In the genomic region with DNA sequence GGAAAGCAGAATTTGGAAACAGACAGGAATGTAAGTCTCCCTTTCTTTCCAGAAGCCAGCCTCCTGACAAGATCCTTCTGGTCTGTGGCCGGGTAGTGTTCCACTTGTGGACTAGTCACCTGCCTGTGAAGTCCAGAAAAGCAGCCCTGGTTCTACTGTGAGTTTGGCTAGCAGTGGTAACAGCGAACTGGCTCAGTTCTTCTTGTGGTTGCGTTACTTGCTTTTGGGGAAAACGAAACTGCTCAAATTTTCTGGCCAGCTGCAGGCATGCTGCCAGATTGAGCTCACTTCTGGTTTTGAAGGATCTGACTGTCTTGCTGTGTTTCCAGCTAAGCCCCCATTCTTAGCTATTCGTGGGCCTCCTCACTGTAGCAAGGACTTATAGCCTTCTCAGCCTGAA, we compare ENCODE assay signal across 8 mouse cellular contexts. TPM values are rescaled to one million over a fixed set of nuclear protein-coding genes. Genes with fewer than 3 reads are reported as not detected.
DNase-seq lines count a peak whose midpoint lies in the region; ATAC-seq and TF ChIP-seq lines count a peak whose summit lies in the region.

Slfn8 (minus strand) TSS at position 190 of the 400 bp plus-strand sequence.

- no peak for TF ChIP-seq CTCF in brain, embryonic 14.5 days (IDR thresholded peaks at IDR 0.05; ENCODE audit: borderline replicate concordance, extremely low read depth, insufficient read depth, insufficient read length)

- DNase-seq in heart, adult 18-20 months: peak; percentile 70 to 72
- no peak for DNase-seq in heart, embryonic 10.5 days (ENCODE audit: low spot score)
- peak; percentile 77 for DNase-seq in 416B (ENCODE audit: low read depth)
- DNase-seq in brain, embryonic 14.5 days (ENCODE audit: low read depth): peak; percentile 1
- no peak for DNase-seq in left cerebral cortex, postnatal 4 days
- no peak for DNase-seq in cerebellum, postnatal 36 days

- H3K4me1 ChIP-seq in heart, embryonic 10.5 days: no peaks in the 10 kb centered on the region

- no peak within 1 kb of the TSS for H3K27ac ChIP-seq in heart, embryonic 10.5 days

- no peaks in the 10 kb centered on the region for H3K36me3 ChIP-seq in heart, embryonic 10.5 days

- peak; percentile 74 for ATAC-seq in inflammation-experienced regulatory T-cells, adult 6 months
- peak; percentile 73; the same call in 1 of the 2 replicates for ATAC-seq in neutrophil, adult 5-6 weeks (ENCODE audit: extremely low read depth, insufficient number of reproducible peaks, low FRiP score, poor library complexity, severe bottlenecking)

- intact Hi-C loops in left cerebral cortex, postnatal 4 days (cut with DNase I): no loop called here

- no peak within 1 kb of the TSS for H3K4me3 ChIP-seq in heart, embryonic 10.5 days

- no peaks in the 10 kb centered on the region for H3K27me3 ChIP-seq in heart, embryonic 10.5 days (ENCODE audit: insufficient read depth, poor library complexity, severe bottlenecking)

- no peak for TF ChIP-seq POLR2A in brain, embryonic 14.5 days (IDR thresholded peaks at IDR 0.05; ENCODE audit: borderline replicate concordance, extremely low read depth, insufficient read depth, insufficient read length, poor library complexity, severe bottlenecking)

- WGBS in heart, embryonic 10.5 days: 80% methylated on average over 5 of the region's 5 CpGs

- H3K9me3 ChIP-seq in heart, embryonic 10.5 days: no peaks in the 10 kb centered on the region

RNA-seq across cellular contexts. Expression of gene Slfn8, which starts in this region (rescaled TPM):
- total RNA-seq in heart, adult 18-20 months (2021): under 1 TPM; 0.65 to 0.98 TPM
- 0.04 and 0.30 TPM in 2 replicates for polyA plus RNA-seq in heart, embryonic 10.5 days (2016; fragmentation: Nextera tagmentation; extraction: Ambion mirVana)
- polyA plus RNA-seq in brain, embryonic 14.5 days (2012; rRNA removed): 0.09 and 0.11 TPM in 2 replicates
- 10 to 100 TPM; 52.4 to 79.0 (median 67.6) TPM for polyA plus RNA-seq in inflammation-experienced regulatory T-cells, adult 6 months (2017; shearing (Covaris generic))
- total RNA-seq in neutrophil, adult 5-6 weeks (2017): 130 and 136 TPM in 2 replicates
- total RNA-seq in left cerebral cortex, postnatal 4 days (2021): under 1 TPM in 1 of 2 experiments, not detected in 1; 0.12 TPM

Comparison
In these comparisons a context has a peak if more than half of its experiments do, and no peak if none do; other contexts are left out.
1. RNA of gene Slfn8 (total RNA-seq): 130 to 136 TPM in neutrophil, adult 5-6 weeks; 0.65 to 0.98 TPM in heart, adult 18-20 months and 0.12 TPM in left cerebral cortex, postnatal 4 days; every median in the first group is over 10 times any median in the second.
2. RNA of gene Slfn8 (polyA plus RNA-seq): 52.4 to 79.0 TPM in inflammation-experienced regulatory T-cells, adult 6 months; 0.09 to 0.11 TPM in brain, embryonic 14.5 days and 0.04 to 0.30 TPM in heart, embryonic 10.5 days; every median in the first group is over 10 times any median in the second.
3. Peak in DNase-seq in heart, adult 18-20 months; RNA of the gene not detected or under 1 TPM.
4. Peak in DNase-seq in brain, embryonic 14.5 days; RNA of the gene not detected or under 1 TPM.